Comparison of ENCODE assay signal across 7 mouse cellular contexts in the genomic region with DNA sequence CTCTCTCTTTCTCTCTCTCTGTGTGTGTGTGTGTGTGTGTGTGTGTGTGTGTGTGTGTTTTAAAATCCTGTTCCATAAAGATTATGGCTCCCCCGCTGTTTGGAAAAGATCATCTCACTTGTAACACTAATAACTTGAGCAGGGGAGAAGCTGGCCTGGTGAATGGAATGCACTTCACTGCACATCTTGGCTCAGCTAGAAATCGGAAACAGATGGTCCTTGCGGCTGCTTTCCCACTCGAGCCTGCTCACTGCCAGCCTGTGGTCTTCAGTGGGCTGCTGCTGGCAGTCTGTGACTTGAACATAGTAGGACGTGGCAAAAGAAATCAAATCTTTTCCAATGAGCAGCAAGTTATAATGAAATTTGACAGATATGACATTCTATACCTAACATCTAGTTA.
DNase-seq lines count a peak whose midpoint lies in the region; ATAC-seq and TF ChIP-seq lines count a peak whose summit lies in the region.

No protein-coding gene starts in this region.

- ATAC-seq in hematopoietic stem cell, adult 5-6 weeks (replicated peaks in 1 of 2; ENCODE audit: insufficient read depth in 1 of 2, low FRiP score in 2 of 2, low TSS enrichment in 1 of 2, low read depth in 1 of 2, poor library complexity in 2 of 2, severe bottlenecking in 2 of 2) = peak; percentile 72 to 83
- peak; percentile 56; the same call in 1 of the 2 replicates for ATAC-seq in midbrain, postnatal 0 days (ENCODE audit: low FRiP score)
- ATAC-seq in heart, embryonic 11.5 days (replicated peaks; ENCODE audit: insufficient number of reproducible peaks, low FRiP score, low TSS enrichment) = no peak
- no peak for ATAC-seq in activated CD4-positive, CD25-positive, alpha-beta regulatory T cell, adult 4 months

- H3K27ac ChIP-seq in embryonic facial prominence, embryonic 10.5 days (replicated peaks) = peak overlapping the region; percentile 54
- no peak overlapping the region for H3K27ac ChIP-seq in midbrain, postnatal 0 days (ENCODE audit: low read depth, low read length)
- no peak overlapping the region for H3K27ac ChIP-seq in heart, embryonic 11.5 days (ENCODE audit: low read depth, low read length)

- 23% methylated on average over 5 of the region's 5 CpGs for WGBS in embryonic facial prominence, embryonic 10.5 days
- WGBS in midbrain, postnatal 0 days = 24% methylated on average over 5 of the region's 5 CpGs
- 38% methylated on average over 5 of the region's 5 CpGs for WGBS in heart, embryonic 11.5 days (ENCODE audit: insufficient replicate concordance)

- H3K36me3 ChIP-seq in embryonic facial prominence, embryonic 10.5 days (replicated peaks) = no peaks in the 10 kb centered on the region
- H3K36me3 ChIP-seq in midbrain, postnatal 0 days (ENCODE audit: insufficient read depth, low read length) = no peaks in the 10 kb centered on the region
- H3K36me3 ChIP-seq in heart, embryonic 11.5 days (ENCODE audit: control insufficient read depth, insufficient read depth, low read length) = no peaks in the 10 kb centered on the region

- DNase-seq in cerebellum, adult 9-11 months = peak; percentile 23
- DNase-seq in embryonic facial prominence, embryonic 10.5 days (ENCODE audit: low spot score) = peak; percentile 73
- DNase-seq in midbrain, postnatal 0 days (ENCODE audit: low spot score) = peak; percentile 92
- no peak for DNase-seq in ovary, postnatal 14 days (ENCODE audit: low spot score)

- H3K4me1 ChIP-seq in embryonic facial prominence, embryonic 10.5 days = peaks cover 54% of the 10 kb centered on the region
- no peaks in the 10 kb centered on the region for H3K4me1 ChIP-seq in midbrain, postnatal 0 days (ENCODE audit: insufficient read depth, low read length)
- H3K4me1 ChIP-seq in heart, embryonic 11.5 days (ENCODE audit: control insufficient read depth, insufficient read depth, low read length) = no peaks in the 10 kb centered on the region

- no peak overlapping the region for H3K4me3 ChIP-seq in embryonic facial prominence, embryonic 10.5 days
- no peak overlapping the region for H3K4me3 ChIP-seq in midbrain, postnatal 0 days (ENCODE audit: low read depth, low read length)
- H3K4me3 ChIP-seq in heart, embryonic 11.5 days (ENCODE audit: low read depth, low read length) = no peak overlapping the region

- no peak overlapping the region for H3K9ac ChIP-seq in midbrain, postnatal 0 days (replicated peaks; ENCODE audit: low read length, poor library complexity, severe bottlenecking)
- H3K9ac ChIP-seq in heart, embryonic 11.5 days (ENCODE audit: low read depth, low read length) = no peak overlapping the region

- H3K27me3 ChIP-seq in embryonic facial prominence, embryonic 10.5 days (replicated peaks; ENCODE audit: low read depth, poor library complexity, severe bottlenecking) = no peaks in the 10 kb centered on the region
- no peaks in the 10 kb centered on the region for H3K27me3 ChIP-seq in midbrain, postnatal 0 days (ENCODE audit: insufficient read depth, low read length)
- no peaks in the 10 kb centered on the region for H3K27me3 ChIP-seq in heart, embryonic 11.5 days (ENCODE audit: control insufficient read depth, insufficient read depth, low read length)

- H3K9me3 ChIP-seq in embryonic facial prominence, embryonic 10.5 days = no peaks in the 10 kb centered on the region
- H3K9me3 ChIP-seq in midbrain, postnatal 0 days (ENCODE audit: low read length) = no peaks in the 10 kb centered on the region
- no peaks in the 10 kb centered on the region for H3K9me3 ChIP-seq in heart, embryonic 11.5 days (replicated peaks; ENCODE audit: control insufficient read depth, low read length)

- no peak overlapping the region for H3K4me2 ChIP-seq in midbrain, postnatal 0 days (ENCODE audit: low read depth, low read length, poor library complexity, severe bottlenecking)
- no peak overlapping the region for H3K4me2 ChIP-seq in heart, embryonic 11.5 days

- no peak for TF ChIP-seq CTCF in midbrain, postnatal 0 days (IDR thresholded peaks at IDR 0.05)

Comparison
In these comparisons a context has a peak if more than half of its experiments do, and no peak if none do; other contexts are left out.
1. ATAC-seq: peak in hematopoietic stem cell, adult 5-6 weeks (2 of 2) and midbrain, postnatal 0 days (single experiment); none in heart, embryonic 11.5 days (single experiment) and activated CD4-positive, CD25-positive, alpha-beta regulatory T cell, adult 4 months (single experiment).